14 mouse cellular contexts compared by ENCODE assay signal in the genomic region with DNA sequence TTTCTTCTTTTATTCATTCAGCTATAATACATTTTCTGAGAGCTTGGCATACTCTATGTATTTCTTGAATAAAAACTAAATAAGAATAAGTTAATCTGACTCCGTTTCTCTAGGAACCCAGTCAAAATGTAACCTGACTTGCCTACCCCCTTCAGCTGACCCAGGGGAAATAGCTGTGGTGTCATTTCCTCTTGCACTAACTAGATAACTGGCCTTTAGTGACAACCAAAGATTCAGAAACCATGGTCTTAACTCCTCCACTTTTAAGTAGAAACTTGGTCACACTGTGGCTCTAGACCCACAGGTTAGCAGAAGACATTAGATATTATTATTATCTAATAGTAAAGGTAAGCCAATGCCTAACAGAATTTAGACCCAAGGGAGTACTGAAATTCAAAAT. TPM values are rescaled to one million over a fixed set of nuclear protein-coding genes. Genes with fewer than 3 reads are reported as not detected.
A peak's percentile ranks its signal among the peaks of the same experiment; 100 is the strongest.
DNase-seq lines count a peak whose midpoint lies in the region; ATAC-seq and TF ChIP-seq lines count a peak whose summit lies in the region.
"Had no signal": no experiment of that assay in that cellular context is flagged by ENCODE, and none has a peak within 500 bp of the region (broad histone marks: within the 10 kb centered on the region; RNA-seq: fewer than 3 reads in every experiment).

No protein-coding gene starts in this region.

- no peak overlapping the region for H3K9ac ChIP-seq in heart, adult 2 months (ENCODE audit: low read depth, low read length)
- H3K9ac ChIP-seq in liver, embryonic 13.5 days: no peak overlapping the region
- H3K9ac ChIP-seq: limb, embryonic 13.5 days; neural tube, embryonic 15.5 days had no signal

- no peak overlapping the region for H3K4me2 ChIP-seq in liver, embryonic 13.5 days
- H3K4me2 ChIP-seq: limb, embryonic 13.5 days had no signal

- peaks cover 10% of the 10 kb centered on the region; the same call in 1 of the 2 replicates for H3K36me3 ChIP-seq in heart, adult 2 months (ENCODE audit: control insufficient read depth, insufficient read depth, low read length)
- H3K36me3 ChIP-seq in liver, embryonic 13.5 days: no peaks in the 10 kb centered on the region
- no peaks in the 10 kb centered on the region for H3K36me3 ChIP-seq in macrophage (ENCODE audit: inconsistent target)
- H3K36me3 ChIP-seq: hindbrain, embryonic 10.5 days; limb, embryonic 13.5 days; neural tube, embryonic 15.5 days had no signal

- no peak overlapping the region for H3K4me3 ChIP-seq in heart, adult 2 months
- H3K4me3 ChIP-seq in liver, embryonic 13.5 days (replicated peaks): no peak overlapping the region
- no peak overlapping the region for H3K4me3 ChIP-seq in brown adipose tissue, adult 24 weeks (ENCODE audit: insufficient read depth, low read depth, low read length)
- H3K4me3 ChIP-seq in macrophage (ENCODE audit: inconsistent target): no peak overlapping the region
- H3K4me3 ChIP-seq: hindbrain, embryonic 10.5 days; limb, embryonic 13.5 days; neural tube, embryonic 15.5 days had no signal

- no peak for TF ChIP-seq EP300 in heart, adult 2 months (IDR thresholded peaks at IDR 0.05; ENCODE audit: insufficient read depth, low read depth, low read length)

- TF ChIP-seq POLR2A in heart, adult 2 months (IDR thresholded peaks at IDR 0.05; ENCODE audit: insufficient read depth, low read depth, low read length): no peak

- DNase-seq in heart, adult 2 months: no peak
- DNase-seq in heart, postnatal 25 days (ENCODE audit: low spot score): no peak
- no peak for DNase-seq in liver, embryonic 13.5 days
- DNase-seq in liver: no peak
- DNase-seq in cerebellum, adult 18-20 months: no peak
- no peak for DNase-seq in left cerebral cortex, postnatal 36 days (ENCODE audit: low spot score in 2 of 2)
- DNase-seq: cerebellum, adult 2 months; kidney, adult 9 months; thymus, postnatal 25 days had no signal

- no peaks in the 10 kb centered on the region for H3K27me3 ChIP-seq in heart, adult 2 months (ENCODE audit: control insufficient read depth, insufficient read depth, low read length)
- H3K27me3 ChIP-seq in liver, embryonic 13.5 days: peaks cover 7% of the 10 kb centered on the region
- H3K27me3 ChIP-seq: limb, embryonic 13.5 days; neural tube, embryonic 15.5 days had no signal

- H3K9me3 ChIP-seq in liver, embryonic 13.5 days (replicated peaks): no peaks in the 10 kb centered on the region
- H3K9me3 ChIP-seq: hindbrain, embryonic 10.5 days; limb, embryonic 13.5 days; neural tube, embryonic 15.5 days had no signal

- intact Hi-C loops in heart, adult 2 months (cut with DNase I): loop anchor here (2.0 kb wide), 1 partner anchor 63 kb away; no protein-coding TSS in a partner anchor
- intact Hi-C loops in heart, postnatal 25 days (cut with DNase I): loop anchor here (2.0 kb wide), 1 partner anchor 23 kb away; no protein-coding TSS in a partner anchor
- intact Hi-C loops in left cerebral cortex, postnatal 36 days (cut with DNase I): no loop called here

- 40% methylated on average over 1 of the region's 1 CpGs for WGBS in heart, adult 2 months
- 11% methylated on average over 1 of the region's 1 CpGs for WGBS in liver, embryonic 13.5 days (ENCODE audit: insufficient replicate concordance)
- WGBS in macrophage (ENCODE audit: missing documents): 22% methylated on average over 1 of the region's 1 CpGs

- H3K79me2 ChIP-seq in heart, adult 2 months (replicated peaks; ENCODE audit: control insufficient read depth, insufficient read depth, low read length): no peaks in the 10 kb centered on the region
- no peaks in the 10 kb centered on the region for H3K79me2 ChIP-seq in macrophage (ENCODE audit: inconsistent target)

- peaks cover 10% of the 10 kb centered on the region for H3K4me1 ChIP-seq in heart, adult 2 months (ENCODE audit: control insufficient read depth, insufficient read depth, low read length)
- peaks cover 35% of the 10 kb centered on the region for H3K4me1 ChIP-seq in liver, embryonic 13.5 days (replicated peaks)
- peaks cover 14% of the 10 kb centered on the region for H3K4me1 ChIP-seq in brown adipose tissue, adult 24 weeks (ENCODE audit: control insufficient read depth, insufficient read depth, insufficient read length, low read length)

- TF ChIP-seq CTCF in heart, adult 2 months (IDR thresholded peaks at IDR 0.05): no peak

- ATAC-seq in liver, embryonic 13.5 days (ENCODE audit: low read depth): no peak

- H3K27ac ChIP-seq in heart, adult 2 months: peak overlapping the region; percentile 81
- H3K27ac ChIP-seq in liver, embryonic 13.5 days: peak overlapping the region; percentile 70; the same call in 1 of the 2 replicates
- H3K27ac ChIP-seq in brown adipose tissue, adult 24 weeks (replicated peaks; ENCODE audit: low read depth, low read length): peak overlapping the region; percentile 86
- H3K27ac ChIP-seq in macrophage: peak overlapping the region; percentile 98
- H3K27ac ChIP-seq: neural tube, embryonic 15.5 days had no signal

RNA-seq across cellular contexts. Expression of gene Gmpr, which starts 53.2 kb away (rescaled TPM):
- total RNA-seq in heart, adult 2 months (2021): 100 to 1,000 TPM; 139 to 158 TPM
- 171 and 198 TPM in 2 replicates for polyA plus RNA-seq in heart, adult 2 months (2012; rRNA removed)
- 100 to 1,000 TPM; 167 to 189 TPM for total RNA-seq in heart, postnatal 25 days (2021)
- polyA plus RNA-seq in liver, embryonic 13.5 days (2015; fragmentation: Nextera tagmentation; extraction: Ambion mirVana): 352 and 354 TPM in 2 replicates
- polyA plus RNA-seq in brown adipose tissue, adult 24 weeks (2012; ENCODE audit: insufficient read depth, insufficient read length, missing spikeins): 74.5 and 79.6 TPM in 2 replicates
- 1 to 10 TPM in 16 of 26 experiments, under 1 TPM in 3, not detected in 7; 0.41 to 8.6 (median 3.3) TPM for total RNA-seq in macrophage (2018; cell fraction: chromatin; rRNA removed)
- total RNA-seq in macrophage (2018; cell fraction: cytosol; rRNA removed): 1 to 10 TPM; 2.2 to 9.9 (median 4.9) TPM
- total RNA-seq in macrophage (2018; cell fraction: nucleus; rRNA removed): 1 to 10 TPM in 24 of 26 experiments, under 1 TPM in 1, not detected in 1; 0.92 to 9.3 (median 2.1) TPM
- polyA plus RNA-seq in macrophage (2018): 6.0 to 13.6 TPM (median 7.1 TPM) in 3 replicates
- total RNA-seq in left cerebral cortex, postnatal 36 days (2021): 10 to 100 TPM; 46.6 to 55.4 TPM
